Mouse (Mus musculus) left cerebral cortex, adult 9 months (tissue): ENCODE results near the gene Sit1.

ENCODE experiments used
- DNase-seq, 2 experiments: peaks; one replicate each; pipeline ENCODE4 v3.0.0; 2022; ENCODE audit warnings: low spot score in 2 of 2

Sit1 gene

GRCm38 (mm10) chr4:43483535-43484091 is at the start of gene Sit1:
Sit1 (minus strand) TSS chr4:43483734.
- no peak for DNase-seq

- no peak for DNase-seq
These were observed 49.7 kb upstream of the Sit1 start for GRCm38 (mm10) chr4:43533270-43533669.

GRCm38 (mm10) chr4:43530581-43530980 is 47.0 kb upstream of the Sit1 start:
- DNase-seq: peak in 1 of 2 experiments; percentile 83

GRCm38 (mm10) chr4:43530081-43530501 is 46.6 kb upstream of the Sit1 start:
- no peak for DNase-seq

- no peak for DNase-seq
These were observed 45.0 kb upstream of the Sit1 start for GRCm38 (mm10) chr4:43528487-43528886.

GRCm38 (mm10) chr4:43527880-43528279 is 44.3 kb upstream of the Sit1 start:
- DNase-seq: no peak

GRCm38 (mm10) chr4:43519956-43520355 is 36.4 kb upstream of the Sit1 start:
- peak; percentile 61 to 88 for DNase-seq

GRCm38 (mm10) chr4:43519551-43519950 is 36.0 kb upstream of the Sit1 start:
- DNase-seq: no peak

- DNase-seq: no peak
These were observed 32.5 kb upstream of the Sit1 start for GRCm38 (mm10) chr4:43515764-43516708.

GRCm38 (mm10) chr4:43513791-43514190 is 30.3 kb upstream of the Sit1 start:
- no peak for DNase-seq

GRCm38 (mm10) chr4:43513300-43513699 is 29.8 kb upstream of the Sit1 start:
- DNase-seq: no peak

GRCm38 (mm10) chr4:43512653-43513052 is 29.1 kb upstream of the Sit1 start:
- DNase-seq: no peak

GRCm38 (mm10) chr4:43511675-43512454 is 28.3 kb upstream of the Sit1 start:
- DNase-seq: no peak

- no peak for DNase-seq
These were observed 25.6 kb upstream of the Sit1 start for GRCm38 (mm10) chr4:43509109-43509508.

- DNase-seq: no peak
These were observed 25.1 kb upstream of the Sit1 start for GRCm38 (mm10) chr4:43508666-43508997.

- no peak for DNase-seq
These were observed 24.6 kb upstream of the Sit1 start for GRCm38 (mm10) chr4:43507938-43508665.

GRCm38 (mm10) chr4:43506536-43507185 is 23.1 kb upstream of the Sit1 start, which contains the start of gene Car9:
Car9 (plus strand) TSS chr4:43506966.
- no peak for DNase-seq

- no peak for DNase-seq
These were observed 22.5 kb upstream of the Sit1 start for GRCm38 (mm10) chr4:43506074-43506473.

GRCm38 (mm10) chr4:43504269-43504668 is 20.7 kb upstream of the Sit1 start:
- no peak for DNase-seq

GRCm38 (mm10) chr4:43503506-43503905 is 20.0 kb upstream of the Sit1 start:
- no peak for DNase-seq

- DNase-seq: no peak
These were observed 19.5 kb upstream of the Sit1 start for GRCm38 (mm10) chr4:43503041-43503440.
